Mouse (Mus musculus) intestine, embryonic 16.5 days (tissue): ENCODE data around the gene Arhgef1. TPM values are rescaled to one million over a fixed set of nuclear protein-coding genes. Genes with fewer than 3 reads are reported as not detected.

ENCODE experiments used
- ATAC-seq: fragments of 200-750 bp; cut with Nextera tagmentation; 2 replicates; pipeline ENCODE4 v1.8.0; 2017; ENCODE audit warnings: moderate TSS enrichment, moderate library complexity
- H3K27ac ChIP-seq: fragments of 300-500 bp; sonication (generic); 2 replicates; pipeline ENCODE4 v1.5.1; 2014; ENCODE audit warnings: mild to moderate bottlenecking, low read length
- H3K27me3 ChIP-seq: fragments of 300-500 bp; sonication (generic); replicated peaks from 2 replicates; pipeline ENCODE4 v1.6.1; 2014; ENCODE audit warnings: low read length, control low read depth, mixed read lengths; ENCODE audit not compliant: control insufficient read depth, insufficient read depth
- H3K36me3 ChIP-seq: fragments of 300-500 bp; sonication (generic); 2 replicates; pipeline ENCODE4 v1.6.1; 2014; ENCODE audit warnings: low read length, control low read depth; ENCODE audit not compliant: control insufficient read depth, insufficient read depth
- H3K4me1 ChIP-seq: fragments of 300-500 bp; sonication (generic); 2 replicates; pipeline ENCODE4 v1.6.1; 2014; ENCODE audit warnings: low read length, control low read depth, mixed read lengths; ENCODE audit not compliant: control insufficient read depth, insufficient read depth
- H3K4me2 ChIP-seq: fragments of 300-500 bp; sonication (generic); 2 replicates; pipeline ENCODE4 v1.6.1; 2014; ENCODE audit warnings: low read depth, low read length, control low read depth
- H3K4me3 ChIP-seq: fragments of 300-500 bp; sonication (generic); 2 replicates; pipeline ENCODE4 v1.5.1; 2014; ENCODE audit warnings: mild to moderate bottlenecking, low read length
- H3K9ac ChIP-seq: fragments of 300-500 bp; sonication (generic); 2 replicates; pipeline ENCODE4 v1.6.1; 2014; ENCODE audit warnings: low read depth, low read length
- H3K9me3 ChIP-seq: fragments of 300-500 bp; sonication (generic); 2 replicates; pipeline ENCODE4 v1.6.1; 2016; ENCODE audit warnings: low read length, control low read depth; ENCODE audit not compliant: control insufficient read depth
- WGBS: fragments of 180-500 bp; shearing (Covaris S2); extraction: QIAGEN DNeasy Blood & Tissue Kit; methylation state at CpG from one replicate; pipeline ENCODE4 v1.1.7; 2014; 5-methylcytosine and 5-hydroxymethylcytosine counted together
- polyA plus RNA-seq: library from polyadenylated mRNA; unstranded; fragments of >200 nt; fragmentation: Nextera tagmentation; extraction: Ambion mirVana; gene quantifications from 2 replicates; pipeline ENCODE4 v1.2.1, GENCODE M21; 2015

Gene Arhgef1
- polyA plus RNA-seq, 1 experiment from 2014 or later, result 71.3 TPM

GRCm38 (mm10) chr7:24912480-24912879, 9.8 kb downstream of the Arhgef1 start:
- Histone ChIP-seq H3K9me3 (no peaks in the 10 kb centered on the region), H3K4me3 (no peak overlapping the region), H3K27me3 (no peaks in the 10 kb centered on the region), H3K9ac (no peak overlapping the region), H3K4me1 (peaks cover 1% of the 10 kb centered on the region; the same call in 1 of the 2 replicates), H3K4me2 (no peak overlapping the region), H3K36me3 (peaks cover 12% of the 10 kb centered on the region; the same call in 1 of the 2 replicates), H3K27ac (no peak overlapping the region)
- WGBS, result 91% methylated on average over 14 of the region's 14 CpGs
- no peak for ATAC-seq

- no peak overlapping the region for H3K9ac ChIP-seq
- ATAC-seq, result no peak
- H3K36me3 ChIP-seq, result peaks cover 44% of the 10 kb centered on the region
- 93% methylated on average over 20 of the region's 20 CpGs for WGBS
- no peaks in the 10 kb centered on the region for H3K4me1 ChIP-seq
- H3K27ac ChIP-seq, result no peak overlapping the region
- H3K9me3 ChIP-seq, result no peaks in the 10 kb centered on the region
- H3K4me2 ChIP-seq, result no peak overlapping the region
- no peak overlapping the region for H3K4me3 ChIP-seq
- no peaks in the 10 kb centered on the region for H3K27me3 ChIP-seq
Observed at GRCm38 (mm10) chr7:24918763-24919323, 16.1 kb downstream of the Arhgef1 start.

- Histone ChIP-seq H3K9me3 (no peaks in the 10 kb centered on the region), H3K36me3 (peaks cover 53% of the 10 kb centered on the region), H3K27ac (no peak overlapping the region), H3K4me2 (no peak overlapping the region), H3K4me1 (no peaks in the 10 kb centered on the region), H3K27me3 (no peaks in the 10 kb centered on the region), H3K4me3 (no peak overlapping the region), H3K9ac (no peak overlapping the region)
- 91% methylated on average over 9 of the region's 9 CpGs for WGBS
- ATAC-seq, result peak; percentile 47
Observed at GRCm38 (mm10) chr7:24919728-24920127, 17.0 kb downstream of the Arhgef1 start.

- Histone ChIP-seq H3K4me1 (0 out of 2 replicates have a peak, but pooled peaks cover 2% of the 10 kb centered on the region), H3K27ac (no peak overlapping the region), H3K36me3 (peaks cover 9% of the 10 kb centered on the region; the same call in 1 of the 2 replicates), H3K9me3 (no peaks in the 10 kb centered on the region), H3K27me3 (peaks cover 63% of the 10 kb centered on the region), H3K4me3 (no peak overlapping the region), H3K4me2 (no peak overlapping the region), H3K9ac (no peak overlapping the region)
- 46% methylated on average over 6 of the region's 6 CpGs for WGBS
- no peak for ATAC-seq
Observed at GRCm38 (mm10) chr7:24930475-24930874, 27.8 kb downstream of the Arhgef1 start.

- Histone ChIP-seq H3K36me3 (0 out of 2 replicates have a peak, but pooled peaks cover 5% of the 10 kb centered on the region), H3K9ac (no peak overlapping the region), H3K27ac (no peak overlapping the region), H3K27me3 (peaks cover 72% of the 10 kb centered on the region), H3K9me3 (no peaks in the 10 kb centered on the region), H3K4me1 (0 out of 2 replicates have a peak, but pooled peaks cover 2% of the 10 kb centered on the region), H3K4me2 (no peak overlapping the region), H3K4me3 (no peak overlapping the region)
- WGBS, result 2% methylated on average over 15 of the region's 15 CpGs
- no peak for ATAC-seq
Observed at GRCm38 (mm10) chr7:24931651-24932050, 28.9 kb downstream of the Arhgef1 start.

GRCm38 (mm10) chr7:24943641-24944040, 40.9 kb downstream of the Arhgef1 start:
- ATAC-seq, result no peak
- peaks cover 7% of the 10 kb centered on the region for H3K4me1 ChIP-seq
- no peak overlapping the region for H3K9ac ChIP-seq
- 6% methylated on average over 6 of the region's 6 CpGs for WGBS
- H3K4me2 ChIP-seq, result no peak overlapping the region
- no peaks in the 10 kb centered on the region for H3K9me3 ChIP-seq
- H3K27ac ChIP-seq, result no peak overlapping the region
- no peaks in the 10 kb centered on the region for H3K36me3 ChIP-seq
- peaks cover 83% of the 10 kb centered on the region for H3K27me3 ChIP-seq
- no peak overlapping the region for H3K4me3 ChIP-seq

- under 1% methylated on average over 65 of the region's 72 CpGs for WGBS
- Histone ChIP-seq H3K9me3 (no peaks in the 10 kb centered on the region), H3K36me3 (no peaks in the 10 kb centered on the region), H3K9ac (peak within 1 kb of the TSS; percentile 54; the same call in 1 of the 2 replicates), H3K27ac (no peak within 1 kb of the TSS), H3K4me3 (peak within 1 kb of the TSS; percentile 44), H3K27me3 (peaks cover 87% of the 10 kb centered on the region), H3K4me1 (peaks cover 7% of the 10 kb centered on the region), H3K4me2 (peak within 1 kb of the TSS; percentile 61)
- no peak for ATAC-seq
Observed at GRCm38 (mm10) chr7:24944257-24944950, 41.7 kb downstream of the Arhgef1 start, which contains the start of gene Gm4881. Gene Gm4881, minus strand, starts transcription at chr7:24944494.

- Histone ChIP-seq H3K36me3 (no peaks in the 10 kb centered on the region), H3K27me3 (peaks cover 94% of the 10 kb centered on the region), H3K4me2 (no peak overlapping the region), H3K9me3 (no peaks in the 10 kb centered on the region), H3K27ac (no peak overlapping the region), H3K4me3 (no peak overlapping the region), H3K4me1 (peaks cover 7% of the 10 kb centered on the region), H3K9ac (no peak overlapping the region)
- no peak for ATAC-seq
- 3% methylated on average over 7 of the region's 7 CpGs for WGBS
Observed at GRCm38 (mm10) chr7:24947316-24948048, 44.8 kb downstream of the Arhgef1 start.

GRCm38 (mm10) chr7:24948774-24949173, 46.1 kb downstream of the Arhgef1 start:
- no peak overlapping the region for H3K4me3 ChIP-seq
- H3K9ac ChIP-seq, result no peak overlapping the region
- H3K9me3 ChIP-seq, result no peaks in the 10 kb centered on the region
- peaks cover 7% of the 10 kb centered on the region for H3K4me1 ChIP-seq
- H3K4me2 ChIP-seq, result no peak overlapping the region
- ATAC-seq, result no peak
- no peaks in the 10 kb centered on the region for H3K36me3 ChIP-seq
- peaks cover 94% of the 10 kb centered on the region for H3K27me3 ChIP-seq
- 3% methylated on average over 29 of the region's 29 CpGs for WGBS
- H3K27ac ChIP-seq, result no peak overlapping the region
